8 mouse cellular contexts compared by ENCODE assay signal in the genomic region with DNA sequence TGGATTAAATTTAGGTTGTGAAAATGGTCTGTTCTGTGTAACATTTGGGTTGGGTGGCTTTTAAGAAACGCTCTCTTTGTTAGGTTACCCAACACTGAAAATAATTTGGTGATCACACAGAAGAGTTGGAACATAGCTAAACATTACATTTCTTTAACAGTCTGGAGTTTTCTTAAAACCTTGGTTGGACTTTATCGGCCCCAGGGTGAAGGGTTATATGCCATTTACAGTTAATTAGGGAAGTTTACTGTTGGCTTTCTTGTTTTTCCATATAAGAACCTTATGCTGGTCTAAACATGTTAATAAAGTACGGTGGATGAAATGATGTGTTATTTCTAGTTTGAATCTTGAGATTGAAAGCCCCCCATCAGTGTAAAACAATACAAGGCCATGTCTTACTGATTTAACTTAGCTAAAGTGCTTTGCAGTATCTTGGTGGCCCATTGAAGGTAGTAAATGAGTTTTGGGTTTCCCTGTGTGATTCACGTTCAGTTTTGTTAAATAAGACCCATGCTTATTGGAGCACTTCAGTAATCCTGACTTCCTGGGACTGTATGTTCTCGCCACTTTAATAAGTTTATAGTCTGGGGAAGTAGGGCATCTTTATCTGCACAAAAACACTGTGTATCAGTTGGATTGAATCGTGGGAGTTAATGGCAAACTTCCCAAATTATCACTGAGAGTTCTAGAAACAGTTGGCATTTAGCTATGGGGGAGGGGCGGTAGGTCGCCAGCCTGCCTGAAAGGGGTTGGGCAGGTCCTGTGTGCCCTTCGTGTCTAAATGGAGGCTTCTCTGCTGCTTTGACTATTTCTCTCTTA. TPM values are rescaled to one million over a fixed set of nuclear protein-coding genes. Genes with fewer than 3 reads are reported as not detected.
DNase-seq lines count a peak whose midpoint lies in the region; ATAC-seq and TF ChIP-seq lines count a peak whose summit lies in the region.

No protein-coding gene starts in this region.

- peak; percentile 40; the same call in 1 of the 2 replicates for TF ChIP-seq EP300 in liver, postnatal 0 days (IDR thresholded peaks at IDR 0.05; ENCODE audit: low read depth)

- H3K4me1 ChIP-seq in spleen, adult 2 months (ENCODE audit: control insufficient read depth, insufficient read depth, insufficient read length), result peaks cover 36% of the 10 kb centered on the region; the same call in 1 of the 2 replicates
- H3K4me1 ChIP-seq in kidney, embryonic 16.5 days (ENCODE audit: insufficient read depth, low read length), result peaks cover 29% of the 10 kb centered on the region
- H3K4me1 ChIP-seq in liver, postnatal 0 days (ENCODE audit: insufficient read depth), result peaks cover 44% of the 10 kb centered on the region

- H3K27ac ChIP-seq in spleen, adult 2 months (ENCODE audit: insufficient read depth, low read length), result peak overlapping the region; percentile 93; the same call in 1 of the 2 replicates
- H3K27ac ChIP-seq in kidney, embryonic 16.5 days (ENCODE audit: low read length), result peak overlapping the region; percentile 97
- peak overlapping the region; percentile 99 for H3K27ac ChIP-seq in liver, postnatal 0 days (ENCODE audit: low read depth)

- TF ChIP-seq CTCF in spleen, adult 2 months (IDR thresholded peaks at IDR 0.05; ENCODE audit: extremely low read depth, insufficient read depth, insufficient read length, insufficient replicate concordance), result no peak
- TF ChIP-seq CTCF in liver, postnatal 0 days (IDR thresholded peaks at IDR 0.05; ENCODE audit: low read depth), result no peak

- no peak for DNase-seq in spleen, adult 2 months (ENCODE audit: low read depth in 1 of 2, low spot score in 2 of 2)
- no peak for DNase-seq in spleen, adult 18-20 months
- peak; percentile 84 to 88 for DNase-seq in cerebellum, postnatal 10 days
- DNase-seq in heart, adult 8-10 months (ENCODE audit: low spot score), result peak; percentile 31
- peak; percentile 50 for DNase-seq in liver, postnatal 0 days
- peak; percentile 55 for DNase-seq in retina, embryonic 14.5 days (ENCODE audit: low spot score)
- DNase-seq in yolk sac, embryonic 10.5 days (ENCODE audit: low spot score), result no peak

- H3K9me3 ChIP-seq in kidney, embryonic 16.5 days (ENCODE audit: low read length), result no peaks in the 10 kb centered on the region
- no peaks in the 10 kb centered on the region for H3K9me3 ChIP-seq in liver, postnatal 0 days (ENCODE audit: low read length)

- peak overlapping the region; percentile 98 for H3K9ac ChIP-seq in kidney, embryonic 16.5 days (replicated peaks; ENCODE audit: low read length)
- peak overlapping the region; percentile 98 for H3K9ac ChIP-seq in liver, postnatal 0 days (replicated peaks)

- no peaks in the 10 kb centered on the region for H3K36me3 ChIP-seq in spleen, adult 2 months (ENCODE audit: control insufficient read depth, insufficient read depth, low read length)
- H3K36me3 ChIP-seq in kidney, embryonic 16.5 days (ENCODE audit: insufficient read depth, low read length), result 0 out of 2 replicates have a peak, but pooled peaks cover 7% of the 10 kb centered on the region
- no peaks in the 10 kb centered on the region for H3K36me3 ChIP-seq in liver, postnatal 0 days (replicated peaks; ENCODE audit: insufficient read depth, low read length)

- no peaks in the 10 kb centered on the region for H3K27me3 ChIP-seq in spleen, adult 2 months (ENCODE audit: control insufficient read depth, insufficient read depth, low read length)
- no peaks in the 10 kb centered on the region for H3K27me3 ChIP-seq in kidney, embryonic 16.5 days (ENCODE audit: insufficient read depth, low read length)
- H3K27me3 ChIP-seq in liver, postnatal 0 days (ENCODE audit: insufficient read depth, low read length), result no peaks in the 10 kb centered on the region

- peak overlapping the region; percentile 89 for H3K4me2 ChIP-seq in kidney, embryonic 16.5 days (replicated peaks; ENCODE audit: low read depth, low read length)
- H3K4me2 ChIP-seq in liver, postnatal 0 days (ENCODE audit: low read depth, low read length), result peak overlapping the region; percentile 87

- 6% methylated on average over 9 of the region's 9 CpGs for WGBS in spleen, adult 2 months
- 4% methylated on average over 9 of the region's 9 CpGs for WGBS in kidney, embryonic 16.5 days
- WGBS in liver, postnatal 0 days (ENCODE audit: insufficient replicate concordance), result 4% methylated on average over 9 of the region's 9 CpGs

- no peak for ATAC-seq in kidney, embryonic 16.5 days (ENCODE audit: low FRiP score, low TSS enrichment)
- ATAC-seq in liver, postnatal 0 days, result no peak

- H3K4me3 ChIP-seq in spleen, adult 2 months (ENCODE audit: extremely low read depth, insufficient read depth, insufficient read length), result peak overlapping the region; percentile 81
- peak overlapping the region; percentile 93 for H3K4me3 ChIP-seq in kidney, embryonic 16.5 days (ENCODE audit: low read length)
- H3K4me3 ChIP-seq in liver, postnatal 0 days (ENCODE audit: low read depth, low read length), result peak overlapping the region; percentile 96

- TF ChIP-seq POLR2A in spleen, adult 2 months (IDR thresholded peaks at IDR 0.05; ENCODE audit: low read depth, low read length), result no peak

RNA-seq across cellular contexts. Expression of a gene that starts 1.4 kb away (rescaled TPM):
- 17.8 and 30.6 TPM in 2 replicates for polyA plus RNA-seq in spleen, adult 2 months (2012; rRNA removed)
- 10 to 100 TPM; 65.0 to 75.4 (median 69.2) TPM for total RNA-seq in heart, adult 8-10 months (2022)
- polyA plus RNA-seq in kidney, embryonic 16.5 days (2015; fragmentation: Nextera tagmentation; extraction: Ambion mirVana), result 19.2 and 23.2 TPM in 2 replicates
- 8.8 and 9.8 TPM in 2 replicates for polyA plus RNA-seq in liver, postnatal 0 days (2015; fragmentation: Nextera tagmentation; extraction: Ambion mirVana)

Comparison
In these comparisons a context has a peak if more than half of its experiments do, and no peak if none do; other contexts are left out.
1. DNase-seq: peak in cerebellum, postnatal 10 days (2 of 2), heart, adult 8-10 months (single experiment), liver, postnatal 0 days (single experiment) and retina, embryonic 14.5 days (single experiment); none in spleen, adult 2 months (0 of 2), spleen, adult 18-20 months (0 of 2) and yolk sac, embryonic 10.5 days (single experiment).
2. Peak in every context shown above with its lines, with median percentiles within 50 percentile points of each other: H3K27ac ChIP-seq and H3K4me3 ChIP-seq.